Mouse (Mus musculus): ENCODE data around the gene Gm21964. TPM values are rescaled to one million over a fixed set of nuclear protein-coding genes. Genes with fewer than 3 reads are reported as not detected.

Gm21964 gene
- polyA plus RNA-seq, 1 experiment from 2014 or later = not detected

GRCm38 (mm10) chr8:110069706-110070105 lies 31.3 kb upstream of the Gm21964 start:
- no peak for DNase-seq
- 73% methylated on average over 4 of the region's 4 CpGs for WGBS (ENCODE audit: insufficient replicate concordance)
- H3K9me3 ChIP-seq (ENCODE audit: low read length) = no peaks in the 10 kb centered on the region
- H3K27ac ChIP-seq (ENCODE audit: low read depth) = no peak overlapping the region
- no peak for ATAC-seq
- no peak overlapping the region for H3K9ac ChIP-seq (replicated peaks)
- TF ChIP-seq CTCF (IDR thresholded peaks at IDR 0.05; ENCODE audit: low read depth) (no peak), EP300 (IDR thresholded peaks at IDR 0.05; ENCODE audit: low read depth) (no peak)
- no peaks in the 10 kb centered on the region for H3K27me3 ChIP-seq (ENCODE audit: insufficient read depth, low read length)
- no peaks in the 10 kb centered on the region for H3K36me3 ChIP-seq (replicated peaks; ENCODE audit: insufficient read depth, low read length)
- no peak overlapping the region for H3K4me2 ChIP-seq (ENCODE audit: low read depth, low read length)
- H3K4me3 ChIP-seq (ENCODE audit: low read depth, low read length) = no peak overlapping the region
- no peaks in the 10 kb centered on the region for H3K4me1 ChIP-seq (ENCODE audit: insufficient read depth)

- Histone ChIP-seq H3K36me3 (replicated peaks; ENCODE audit: insufficient read depth, low read length) (no peaks in the 10 kb centered on the region), H3K4me3 (ENCODE audit: low read depth, low read length) (no peak overlapping the region), H3K27me3 (ENCODE audit: insufficient read depth, low read length) (no peaks in the 10 kb centered on the region), H3K4me2 (ENCODE audit: low read depth, low read length) (no peak overlapping the region), H3K9ac (replicated peaks) (no peak overlapping the region), H3K27ac (ENCODE audit: low read depth) (no peak overlapping the region), H3K4me1 (ENCODE audit: insufficient read depth) (no peaks in the 10 kb centered on the region), H3K9me3 (ENCODE audit: low read length) (no peaks in the 10 kb centered on the region)
- ATAC-seq = peak; percentile 68
- 17% methylated on average over 9 of the region's 9 CpGs for WGBS (ENCODE audit: insufficient replicate concordance)
- DNase-seq = peak; percentile 71
- TF ChIP-seq CTCF (IDR thresholded peaks at IDR 0.05; ENCODE audit: low read depth) (peak; percentile 93), EP300 (IDR thresholded peaks at IDR 0.05; ENCODE audit: low read depth) (no peak)
These were observed 29.4 kb upstream of the Gm21964 start for GRCm38 (mm10) chr8:110071600-110071999.

GRCm38 (mm10) chr8:110074496-110074895 lies 26.5 kb upstream of the Gm21964 start:
- DNase-seq = no peak

GRCm38 (mm10) chr8:110079282-110080221 lies 21.5 kb upstream of the Gm21964 start, which contains the start of gene Zfp612:
TSS of gene Zfp612 (plus strand) at chr8:110079746.
- Histone ChIP-seq H3K9ac (replicated peaks) (peak within 1 kb of the TSS; percentile 65), H3K4me2 (ENCODE audit: low read depth, low read length) (peak within 1 kb of the TSS; percentile 73), H3K27ac (ENCODE audit: low read depth) (peak within 1 kb of the TSS; percentile 60), H3K27me3 (ENCODE audit: insufficient read depth, low read length) (no peaks in the 10 kb centered on the region), H3K4me1 (ENCODE audit: insufficient read depth) (peaks cover 4% of the 10 kb centered on the region; the same call in 1 of the 2 replicates), H3K4me3 (ENCODE audit: low read depth, low read length) (peak within 1 kb of the TSS; percentile 54), H3K36me3 (replicated peaks; ENCODE audit: insufficient read depth, low read length) (no peaks in the 10 kb centered on the region), H3K9me3 (ENCODE audit: low read length) (no peaks in the 10 kb centered on the region)
- ATAC-seq (peak; percentile 98), DNase-seq (peak; percentile 70)
- TF ChIP-seq CTCF (IDR thresholded peaks at IDR 0.05; ENCODE audit: low read depth) (no peak), EP300 (IDR thresholded peaks at IDR 0.05; ENCODE audit: low read depth) (no peak)
- WGBS (ENCODE audit: insufficient replicate concordance) = 8% methylated on average over 54 of the region's 54 CpGs

More at GRCm38 (mm10) chr8:110074496-110074895, 26.5 kb upstream of the Gm21964 start:
- Histone ChIP-seq H3K4me1 (ENCODE audit: insufficient read depth) (peaks cover 2% of the 10 kb centered on the region; the same call in 1 of the 2 replicates), H3K9ac (replicated peaks) (no peak overlapping the region), H3K9me3 (ENCODE audit: low read length) (no peaks in the 10 kb centered on the region), H3K27me3 (ENCODE audit: insufficient read depth, low read length) (no peaks in the 10 kb centered on the region), H3K27ac (ENCODE audit: low read depth) (no peak overlapping the region), H3K4me3 (ENCODE audit: low read depth, low read length) (no peak overlapping the region), H3K36me3 (replicated peaks; ENCODE audit: insufficient read depth, low read length) (no peaks in the 10 kb centered on the region), H3K4me2 (ENCODE audit: low read depth, low read length) (no peak overlapping the region)
- no peak for ATAC-seq
- TF ChIP-seq EP300 (IDR thresholded peaks at IDR 0.05; ENCODE audit: low read depth) (no peak), CTCF (IDR thresholded peaks at IDR 0.05; ENCODE audit: low read depth) (no peak)
- 69% methylated on average over 8 of the region's 8 CpGs for WGBS (ENCODE audit: insufficient replicate concordance)

- no peak for DNase-seq
- H3K36me3 ChIP-seq (replicated peaks; ENCODE audit: insufficient read depth, low read length) = peaks cover 5% of the 10 kb centered on the region
- 76% methylated on average over 11 of the region's 11 CpGs for WGBS (ENCODE audit: insufficient replicate concordance)
- H3K4me1 ChIP-seq (ENCODE audit: insufficient read depth) = peaks cover 4% of the 10 kb centered on the region; the same call in 1 of the 2 replicates
- no peak for TF ChIP-seq EP300 (IDR thresholded peaks at IDR 0.05; ENCODE audit: low read depth)
- TF ChIP-seq CTCF (IDR thresholded peaks at IDR 0.05; ENCODE audit: low read depth) = no peak
- H3K4me2 ChIP-seq (ENCODE audit: low read depth, low read length) = no peak overlapping the region
- no peaks in the 10 kb centered on the region for H3K9me3 ChIP-seq (ENCODE audit: low read length)
- no peaks in the 10 kb centered on the region for H3K27me3 ChIP-seq (ENCODE audit: insufficient read depth, low read length)
- H3K4me3 ChIP-seq (ENCODE audit: low read depth, low read length) = no peak overlapping the region
- H3K27ac ChIP-seq (ENCODE audit: low read depth) = no peak overlapping the region
- no peak for ATAC-seq
- no peak overlapping the region for H3K9ac ChIP-seq (replicated peaks)
These were observed 18.4 kb upstream of the Gm21964 start for GRCm38 (mm10) chr8:110082416-110083105.

- no peaks in the 10 kb centered on the region for H3K4me1 ChIP-seq (ENCODE audit: insufficient read depth)
- ATAC-seq (no peak), DNase-seq (no peak)
- H3K4me2 ChIP-seq (ENCODE audit: low read depth, low read length) = no peak overlapping the region
- H3K27me3 ChIP-seq (ENCODE audit: insufficient read depth, low read length) = no peaks in the 10 kb centered on the region
- H3K27ac ChIP-seq (ENCODE audit: low read depth) = no peak overlapping the region
- no peak overlapping the region for H3K4me3 ChIP-seq (ENCODE audit: low read depth, low read length)
- TF ChIP-seq EP300 (IDR thresholded peaks at IDR 0.05; ENCODE audit: low read depth) (no peak), CTCF (IDR thresholded peaks at IDR 0.05; ENCODE audit: low read depth) (no peak)
- peaks cover 11% of the 10 kb centered on the region; the same call in 1 of the 2 replicates for H3K36me3 ChIP-seq (replicated peaks; ENCODE audit: insufficient read depth, low read length)
- H3K9ac ChIP-seq (replicated peaks) = no peak overlapping the region
- peaks cover 11% of the 10 kb centered on the region for H3K9me3 ChIP-seq (ENCODE audit: low read length)
- WGBS (ENCODE audit: insufficient replicate concordance) = 60% methylated on average over 1 of the region's 1 CpGs
These were observed 9.1 kb upstream of the Gm21964 start for GRCm38 (mm10) chr8:110091869-110092268.

Data from liver, postnatal 0 days (tissue).